Mouse (Mus musculus) monocyte, adult 5-6 weeks (primary cell): ENCODE measurements around the gene Eef2kmt. TPM values are rescaled to one million over a fixed set of nuclear protein-coding genes. Genes with fewer than 3 reads are reported as not detected.

Source experiments
- ATAC-seq: fragments of 153-309, 156-312 bp; replicated peaks from 2 replicates; pipeline ENCODE4 v1.8.0; 2017; ENCODE audit warnings: mild to moderate bottlenecking; ENCODE audit not compliant: low TSS enrichment, insufficient number of reproducible peaks, severe bottlenecking, poor library complexity, low FRiP score
- total RNA-seq: library from RNA; stranded (forward); fragments of 200-1000, 200-491, 200-594 nt; gene quantifications from 3 replicates; pipeline ENCODE4 v1.2.3, GENCODE M21; 2017

Gene Eef2kmt
- total RNA-seq, result 3.8 to 19.9 TPM (median 13.2 TPM) in 3 replicates

GRCm38 (mm10) chr16:5255779-5256496 is at the start of gene Eef2kmt:
Eef2kmt (minus strand) TSS chr16:5255983.
- ATAC-seq, result peak; percentile 93

GRCm38 (mm10) chr16:5295238-5295637 is 39.5 kb upstream of the Eef2kmt start:
- no peak for ATAC-seq

- no peak for ATAC-seq
These were observed 29.6 kb upstream of the Eef2kmt start for GRCm38 (mm10) chr16:5285376-5285775.

GRCm38 (mm10) chr16:5282686-5283085 is 26.9 kb upstream of the Eef2kmt start:
- no peak for ATAC-seq

- no peak for ATAC-seq
These were observed 23.9 kb upstream of the Eef2kmt start for GRCm38 (mm10) chr16:5279571-5280222.

- no peak for ATAC-seq
These were observed 16.6 kb upstream of the Eef2kmt start for GRCm38 (mm10) chr16:5272371-5272770.

GRCm38 (mm10) chr16:5271411-5272035 is 15.7 kb upstream of the Eef2kmt start:
- no peak for ATAC-seq

- ATAC-seq, result no peak
These were observed 8.1 kb upstream of the Eef2kmt start for GRCm38 (mm10) chr16:5263926-5264325.

- no peak for ATAC-seq
These were observed 7.4 kb upstream of the Eef2kmt start for GRCm38 (mm10) chr16:5263156-5263555.

- ATAC-seq, result no peak
These were observed 572 bp downstream of the Eef2kmt start for GRCm38 (mm10) chr16:5255081-5255740.

GRCm38 (mm10) chr16:5254346-5255025 is 1.3 kb downstream of the Eef2kmt start:
- ATAC-seq, result peak; percentile 68

GRCm38 (mm10) chr16:5252260-5252659 is 3.5 kb downstream of the Eef2kmt start:
- ATAC-seq, result no peak

GRCm38 (mm10) chr16:5250891-5251290 is 4.9 kb downstream of the Eef2kmt start:
- ATAC-seq, result no peak

- peak; percentile 66 for ATAC-seq
These were observed 11.4 kb downstream of the Eef2kmt start for GRCm38 (mm10) chr16:5244411-5244810.

- ATAC-seq, result no peak
These were observed 12.9 kb downstream of the Eef2kmt start for GRCm38 (mm10) chr16:5242882-5243281.

GRCm38 (mm10) chr16:5242355-5242754 is 13.4 kb downstream of the Eef2kmt start:
- ATAC-seq, result no peak

- ATAC-seq, result peak; percentile 90
These were observed 22.1 kb downstream of the Eef2kmt start, which contains the start of gene Alg1 for GRCm38 (mm10) chr16:5233418-5234313. Alg1 (plus strand) TSS chr16:5233621.

- ATAC-seq, result no peak
These were observed 22.8 kb downstream of the Eef2kmt start for GRCm38 (mm10) chr16:5232982-5233381.
